ENCODE assay signal across 17 mouse cellular contexts in genomic region chr1:159238147-159238546, GRCm38 (mm10). TPM values are rescaled to one million over a fixed set of nuclear protein-coding genes. Genes with fewer than 3 reads are reported as not detected.
DNase-seq lines count a peak whose midpoint lies in the region; ATAC-seq lines count a peak whose summit lies in the region.
"Had no signal": no experiment of that assay in that cellular context is flagged by ENCODE, and none has a peak within 500 bp of the region (broad histone marks: within the 10 kb centered on the region; RNA-seq: fewer than 3 reads in every experiment).

No protein-coding gene starts in this region.

- H3K27me3 ChIP-seq in liver, embryonic 13.5 days = no peaks in the 10 kb centered on the region
- H3K27me3 ChIP-seq in stomach, embryonic 16.5 days (ENCODE audit: control insufficient read depth, insufficient read depth, low read length) = no peaks in the 10 kb centered on the region
- H3K27me3 ChIP-seq: embryonic facial prominence, embryonic 12.5 days; forebrain, embryonic 12.5 days; Patski had no signal

- peak; percentile 25 for DNase-seq in spleen, adult 12 weeks (ENCODE audit: low spot score)
- no peak for DNase-seq in spleen, postnatal 14 days (ENCODE audit: low spot score in 2 of 2)
- peak; percentile 75 for DNase-seq in liver, embryonic 13.5 days
- no peak for DNase-seq in adrenal gland, adult 18-20 months (ENCODE audit: low spot score in 2 of 2)
- DNase-seq in left cerebral cortex, adult 8-10 months (ENCODE audit: low spot score in 2 of 2) = no peak
- DNase-seq: cerebellum, postnatal 14 days; gastrocnemius, postnatal 14 days; kidney, adult 2 months; lung, adult 2 months had no signal

- H3K4me1 ChIP-seq in liver, embryonic 13.5 days (replicated peaks) = peaks cover 57% of the 10 kb centered on the region
- peaks cover 21% of the 10 kb centered on the region; the same call in 1 of the 2 replicates for H3K4me1 ChIP-seq in stomach, embryonic 16.5 days (ENCODE audit: control insufficient read depth, insufficient read depth, low read length)

- H3K36me3 ChIP-seq in liver, embryonic 13.5 days = peaks cover 27% of the 10 kb centered on the region
- H3K36me3 ChIP-seq in stomach, embryonic 16.5 days (ENCODE audit: control insufficient read depth, insufficient read depth, low read length) = no peaks in the 10 kb centered on the region

- ATAC-seq in common myeloid progenitor, adult 5-6 weeks (replicated peaks; ENCODE audit: low read depth, poor library complexity, severe bottlenecking) = peak; percentile 69
- peak; percentile 89 for ATAC-seq in liver, embryonic 13.5 days (ENCODE audit: low read depth)
- peak; percentile 58; the same call in 1 of the 2 replicates for ATAC-seq in stomach, embryonic 16.5 days (ENCODE audit: insufficient read depth, low FRiP score)
- ATAC-seq: Patski had no signal

- peak overlapping the region; percentile 73 for H3K4me2 ChIP-seq in liver, embryonic 13.5 days
- no peak overlapping the region for H3K4me2 ChIP-seq in stomach, embryonic 16.5 days (ENCODE audit: low read depth, low read length)
- H3K4me2 ChIP-seq: embryonic facial prominence, embryonic 12.5 days; forebrain, embryonic 12.5 days; hindbrain, embryonic 14.5 days had no signal

- H3K9ac ChIP-seq in liver, embryonic 13.5 days = peak overlapping the region; percentile 65
- no peak overlapping the region for H3K9ac ChIP-seq in stomach, embryonic 16.5 days (ENCODE audit: low read length)
- H3K9ac ChIP-seq: embryonic facial prominence, embryonic 12.5 days; forebrain, embryonic 12.5 days; hindbrain, embryonic 14.5 days had no signal

- peak overlapping the region; percentile 98 for H3K27ac ChIP-seq in liver, embryonic 13.5 days
- no peak overlapping the region for H3K27ac ChIP-seq in stomach, embryonic 16.5 days (ENCODE audit: low read length)
- H3K27ac ChIP-seq: embryonic facial prominence, embryonic 12.5 days; forebrain, embryonic 12.5 days; hindbrain, embryonic 14.5 days; midbrain, embryonic 10.5 days had no signal

- H3K4me3 ChIP-seq in liver, embryonic 13.5 days (replicated peaks) = peak overlapping the region; percentile 40
- no peak overlapping the region for H3K4me3 ChIP-seq in stomach, embryonic 16.5 days (replicated peaks; ENCODE audit: low read length)
- H3K4me3 ChIP-seq: embryonic facial prominence, embryonic 12.5 days; forebrain, embryonic 12.5 days; midbrain, embryonic 10.5 days; myocyte had no signal

- 18% methylated on average over 6 of the region's 6 CpGs for WGBS in liver, embryonic 13.5 days (ENCODE audit: insufficient replicate concordance)
- 79% methylated on average over 6 of the region's 6 CpGs for WGBS in stomach, embryonic 16.5 days

- H3K9me3 ChIP-seq in liver, embryonic 13.5 days (replicated peaks) = no peaks in the 10 kb centered on the region
- no peaks in the 10 kb centered on the region for H3K9me3 ChIP-seq in stomach, embryonic 16.5 days (replicated peaks; ENCODE audit: control insufficient read depth, low read length)
- H3K9me3 ChIP-seq: embryonic facial prominence, embryonic 12.5 days; forebrain, embryonic 12.5 days; midbrain, embryonic 10.5 days had no signal

RNA-seq across cellular contexts. Expression of gene Cop1, which starts 6.0 kb away (rescaled TPM):
- total RNA-seq in common myeloid progenitor, adult 5-6 weeks (2017) = 145 and 180 TPM in 2 replicates
- 35.3 and 41.1 TPM in 2 replicates for polyA plus RNA-seq in liver, embryonic 13.5 days (2015; fragmentation: Nextera tagmentation; extraction: Ambion mirVana)
- polyA plus RNA-seq in stomach, embryonic 16.5 days (2015; fragmentation: Nextera tagmentation; extraction: Ambion mirVana) = 16.1 and 17.8 TPM in 2 replicates
- 100 to 1,000 TPM; 122 to 181 TPM for total RNA-seq in adrenal gland, adult 18-20 months (2021)
- total RNA-seq in left cerebral cortex, adult 8-10 months (2022) = 100 to 1,000 TPM; 110 to 141 (median 129) TPM

Comparison
In these comparisons a context has a peak if more than half of its experiments do, and no peak if none do; other contexts are left out.
1. DNase-seq: peak in spleen, adult 12 weeks (single experiment) and liver, embryonic 13.5 days (single experiment); none in spleen, postnatal 14 days (0 of 2), adrenal gland, adult 18-20 months (0 of 2) and left cerebral cortex, adult 8-10 months (0 of 2).
2. Peak in every context shown above with its lines, with median percentiles within 50 percentile points of each other: ATAC-seq.